Mouse (Mus musculus): Measurements from ENCODE around the gene Cyp4f15. TPM values are rescaled to one million over a fixed set of nuclear protein-coding genes. Genes with fewer than 3 reads are reported as not detected.

The Cyp4f15 gene
- total RNA-seq, 2 experiments from 2014 or later, result not detected

DNA sequence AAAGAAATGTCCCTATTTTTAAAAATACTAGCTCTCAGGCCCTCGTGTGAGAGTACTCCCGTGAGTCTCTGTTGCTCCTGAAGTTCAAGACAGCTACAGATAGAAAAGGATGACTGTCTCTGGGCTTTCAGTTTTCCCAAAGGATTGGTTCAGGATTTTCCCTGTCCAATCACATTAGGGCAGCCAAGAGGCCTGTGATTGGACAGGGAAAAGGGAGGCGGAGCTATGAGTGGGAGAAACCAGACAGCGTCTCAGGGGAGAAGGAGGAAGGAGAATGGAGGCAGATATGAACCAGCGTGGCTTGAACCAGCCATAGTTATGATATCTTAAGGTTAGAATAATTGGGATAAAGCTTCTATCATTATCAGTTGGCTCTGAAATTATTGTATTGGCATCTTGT, 65.2 kb downstream of the Cyp4f15 start:
- no peak for ATAC-seq (replicated peaks; ENCODE audit: low FRiP score, low TSS enrichment, poor library complexity, severe bottlenecking)

Other genes with a start within 250 kb of the Cyp4f15 start
- 1.4 and 1.7 TPM in 2 replicates for gene Cyp4f39, start 232.9 kb upstream of the Cyp4f15 start, total RNA-seq (2014; fragmentation: Nextera tagmentation)
- gene Cyp4f39, start 232.9 kb upstream of the Cyp4f15 start, total RNA-seq (2017), result 4.3 and 5.9 TPM in 2 replicates
- 3.1 TPM in 1 of 2 replicates, not detected in the other for gene Cyp4f17, start 179.6 kb upstream of the Cyp4f15 start, total RNA-seq (2014; fragmentation: Nextera tagmentation)
- not detected in 2 replicates for gene Cyp4f17, start 179.6 kb upstream of the Cyp4f15 start, total RNA-seq (2017)
- gene Cyp4f16, start 149.1 kb upstream of the Cyp4f15 start, total RNA-seq (2014; fragmentation: Nextera tagmentation), result 6.2 and 9.2 TPM in 2 replicates
- gene Cyp4f16, start 149.1 kb upstream of the Cyp4f15 start, total RNA-seq (2017), result 3.4 and 10.3 TPM in 2 replicates
- gene Cyp4f37, start 64.3 kb upstream of the Cyp4f15 start, total RNA-seq (2014; fragmentation: Nextera tagmentation), result not detected in 2 replicates
- gene Cyp4f37, start 64.3 kb upstream of the Cyp4f15 start, total RNA-seq (2017), result not detected in 2 replicates
- not detected in 2 replicates for gene Cyp4f40, start 26.7 kb upstream of the Cyp4f15 start, total RNA-seq (2014; fragmentation: Nextera tagmentation)
- gene Cyp4f40, start 26.7 kb upstream of the Cyp4f15 start, total RNA-seq (2017), result not detected in 2 replicates
- gene Zfp871, start 102.7 kb downstream of the Cyp4f15 start, total RNA-seq (2014; fragmentation: Nextera tagmentation), result 33.5 and 53.2 TPM in 2 replicates
- gene Zfp871, start 102.7 kb downstream of the Cyp4f15 start, total RNA-seq (2017), result 18.9 and 29.5 TPM in 2 replicates
- gene Zfp811, start 124.3 kb downstream of the Cyp4f15 start, total RNA-seq (2014; fragmentation: Nextera tagmentation), result not detected in 2 replicates
- 0.11 TPM in 1 of 2 replicates, not detected in the other for gene Zfp811, start 124.3 kb downstream of the Cyp4f15 start, total RNA-seq (2017)
- 3.6 and 4.4 TPM in 2 replicates for gene Zfp799, start 144.6 kb downstream of the Cyp4f15 start, total RNA-seq (2014; fragmentation: Nextera tagmentation)
- 1.5 and 6.1 TPM in 2 replicates for gene Zfp799, start 144.6 kb downstream of the Cyp4f15 start, total RNA-seq (2017)
- 6.9 and 7.6 TPM in 2 replicates for gene Zfp870, start 206.0 kb downstream of the Cyp4f15 start, total RNA-seq (2014; fragmentation: Nextera tagmentation)
- gene Zfp870, start 206.0 kb downstream of the Cyp4f15 start, total RNA-seq (2017), result 1.1 and 6.5 TPM in 2 replicates
- not detected in 2 replicates for gene Cyp4f14, start 231.7 kb downstream of the Cyp4f15 start, total RNA-seq (2014; fragmentation: Nextera tagmentation)
- gene Cyp4f14, start 231.7 kb downstream of the Cyp4f15 start, total RNA-seq (2017), result not detected in 2 replicates